Mouse (Mus musculus): ENCODE data around the gene Fbxl17. TPM values are rescaled to one million over a fixed set of nuclear protein-coding genes. Genes with fewer than 3 reads are reported as not detected.
A peak's percentile ranks its signal among the peaks of the same experiment; 100 is the strongest.

Fbxl17 gene
- total RNA-seq, 2 experiments from 2014 or later: 80.0 to 82.8 TPM

DNA sequence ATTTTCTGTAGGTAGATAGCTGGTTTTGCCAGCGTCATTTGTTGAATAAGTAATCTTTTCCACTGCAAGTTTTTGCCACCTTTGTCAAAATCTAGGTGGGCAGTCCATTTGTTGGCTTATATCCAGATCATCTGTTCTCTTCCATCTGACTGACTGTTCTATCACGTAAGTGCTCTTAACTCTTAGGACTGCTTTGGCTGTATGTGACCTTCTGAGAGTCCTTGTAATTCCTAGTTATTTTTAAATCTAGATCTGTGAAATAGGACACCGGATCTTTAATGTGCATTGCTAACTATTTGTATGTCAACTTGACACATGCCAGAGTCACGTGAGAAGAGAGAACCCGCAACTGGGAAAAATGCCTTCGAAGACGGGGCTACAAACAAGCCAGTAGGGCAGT, 37.3 kb downstream of the Fbxl17 start:
- intact Hi-C loops (cut with DNase I): no loop called here
- no peak for DNase-seq

DNA sequence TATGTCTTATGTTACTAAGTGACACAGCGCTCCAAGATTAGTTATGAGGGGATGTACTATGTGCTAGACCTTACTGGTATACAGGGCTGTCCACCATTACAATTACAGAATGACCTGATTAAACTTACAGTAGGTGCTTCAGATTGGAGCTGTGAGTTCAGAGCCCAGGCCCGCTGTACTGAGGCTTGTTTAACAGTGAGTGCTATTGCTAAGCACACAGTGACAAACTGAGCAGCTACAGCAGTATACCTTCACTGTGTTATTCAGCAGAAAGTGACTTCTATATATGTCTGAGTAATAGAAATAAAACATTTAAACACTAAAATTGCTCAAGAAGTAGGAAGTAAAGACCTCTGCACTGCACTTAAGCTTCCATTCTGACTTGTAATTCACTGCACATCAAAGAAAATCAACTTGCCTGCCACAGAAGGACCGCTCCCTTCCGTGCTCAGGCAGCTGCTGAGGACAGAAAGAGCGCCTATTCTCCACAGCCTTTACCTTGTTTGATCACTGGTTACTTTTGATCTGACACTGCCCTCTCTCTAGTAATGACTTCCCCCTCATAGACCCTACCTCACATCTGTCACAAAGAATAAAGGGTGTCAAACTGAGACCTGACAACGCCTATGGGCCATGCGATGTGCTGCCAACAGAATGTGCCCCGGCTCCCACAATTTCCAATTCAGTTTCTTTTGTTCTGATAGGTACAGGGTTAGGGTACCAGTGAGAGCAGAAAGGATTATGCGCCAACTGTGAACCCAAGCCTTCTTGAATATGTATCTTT, 39.9 kb downstream of the Fbxl17 start:
- no peak for DNase-seq
- intact Hi-C loops (cut with DNase I): no loop called here

DNA sequence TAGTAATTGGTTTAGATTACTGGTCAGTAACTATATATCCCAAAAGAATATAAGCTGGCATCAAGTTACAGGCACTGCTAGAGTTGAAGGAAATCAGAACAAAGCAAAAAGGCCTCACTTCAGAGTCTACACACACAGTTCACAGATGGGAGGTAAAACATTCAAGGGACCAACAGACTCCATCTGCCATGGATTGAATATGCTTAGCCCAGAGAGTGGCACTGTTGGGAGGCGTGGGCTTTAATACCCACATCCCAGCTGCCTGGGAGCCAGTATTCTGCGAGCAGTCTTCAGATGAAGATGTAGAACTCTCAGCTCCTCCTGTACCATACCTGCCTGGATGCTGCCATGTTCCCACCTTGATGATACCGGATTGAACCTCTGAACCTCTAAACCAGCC, 41.8 kb downstream of the Fbxl17 start:
- no peak for DNase-seq
- intact Hi-C loops (cut with DNase I): no loop called here

DNA sequence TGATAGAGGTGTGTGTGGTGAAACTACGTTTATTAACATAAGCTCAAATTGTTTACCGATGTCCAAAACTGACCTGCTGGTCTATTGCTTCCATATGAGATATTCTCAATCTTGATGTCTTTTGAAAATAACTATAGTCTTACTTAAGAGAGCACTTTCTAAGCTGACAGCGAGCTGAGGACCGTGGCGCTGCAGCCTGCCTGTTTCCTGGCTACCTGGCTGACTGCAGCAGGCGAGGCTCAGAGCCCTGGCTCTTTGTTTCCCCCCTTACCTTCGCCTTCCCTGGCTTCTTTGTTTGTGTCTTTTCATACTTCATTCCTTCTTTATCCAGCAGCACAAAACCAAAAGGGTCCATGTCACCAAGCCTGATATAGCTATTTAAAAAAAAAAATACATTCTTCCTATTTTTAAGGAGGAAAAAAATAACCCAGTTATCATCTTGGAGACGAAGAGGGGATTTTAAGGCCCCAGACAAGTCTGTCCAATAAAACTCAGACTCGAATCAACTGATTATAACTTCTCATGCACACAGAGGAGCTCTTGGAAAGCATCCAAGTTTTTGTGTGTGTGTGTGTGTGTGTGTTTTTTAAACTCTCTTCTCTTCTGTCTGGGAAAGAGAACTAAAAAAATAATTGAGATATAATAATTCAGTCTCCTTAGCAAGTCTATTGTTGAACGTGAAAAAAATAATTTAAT, 48.4 kb downstream of the Fbxl17 start:
- intact Hi-C loops (cut with DNase I): no loop called here
- DNase-seq: no peak

DNA sequence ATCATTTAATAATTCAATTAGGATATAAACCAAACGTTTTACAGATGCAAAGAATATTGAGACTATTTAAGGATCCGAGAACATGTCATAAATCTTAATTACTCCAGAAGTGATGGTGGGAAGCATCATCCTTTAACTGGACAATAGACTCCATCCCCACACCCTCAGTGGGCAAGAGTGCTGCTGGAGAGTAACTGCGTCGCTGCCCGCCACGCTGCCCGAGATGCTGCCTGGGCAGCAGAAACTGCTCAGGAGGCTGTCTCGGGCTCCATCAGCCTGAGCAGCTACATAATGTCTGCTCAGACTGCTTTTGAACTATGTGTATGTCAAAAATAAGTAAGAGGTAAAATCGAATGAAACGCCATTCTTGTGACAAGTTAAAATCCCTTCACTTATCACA, 52.1 kb downstream of the Fbxl17 start:
- intact Hi-C loops (cut with DNase I): no loop called here

DNA sequence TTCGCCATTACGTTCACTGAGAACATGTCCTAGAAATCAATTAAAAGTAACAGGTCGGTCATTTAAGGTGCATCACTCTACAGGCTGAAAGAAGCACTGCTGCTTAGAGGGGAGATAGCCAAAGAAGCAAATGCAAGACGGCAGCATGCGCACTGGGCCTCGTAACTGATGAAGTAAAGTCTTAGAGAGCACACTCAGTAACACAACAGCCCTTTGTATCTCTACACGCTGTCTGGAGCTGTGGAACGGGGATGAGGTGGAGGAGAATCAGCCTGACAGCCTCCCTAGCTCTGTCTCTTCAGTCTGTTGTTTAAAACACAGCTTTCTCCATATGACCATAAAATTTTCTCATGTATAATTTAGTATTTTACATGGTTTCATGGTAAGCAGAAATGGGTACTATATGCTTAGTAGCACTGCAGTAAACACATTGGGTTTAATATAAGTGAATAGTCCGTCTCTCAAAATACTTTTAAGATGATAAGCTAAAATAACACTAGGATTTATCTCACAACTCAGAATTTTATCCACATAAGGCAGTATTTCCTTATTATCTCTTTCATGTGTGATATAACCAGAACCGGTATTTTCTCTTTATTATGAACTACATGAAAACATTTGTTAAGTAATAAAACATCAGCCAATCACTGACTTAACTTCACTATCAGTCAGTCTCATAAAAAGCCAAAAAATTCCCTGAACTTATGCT, 52.7 kb downstream of the Fbxl17 start:
- DNase-seq: no peak
- intact Hi-C loops (cut with DNase I): no loop called here

More for the DNA sequence above, 52.1 kb downstream of the Fbxl17 start:
- peak; percentile 18 for DNase-seq

DNA sequence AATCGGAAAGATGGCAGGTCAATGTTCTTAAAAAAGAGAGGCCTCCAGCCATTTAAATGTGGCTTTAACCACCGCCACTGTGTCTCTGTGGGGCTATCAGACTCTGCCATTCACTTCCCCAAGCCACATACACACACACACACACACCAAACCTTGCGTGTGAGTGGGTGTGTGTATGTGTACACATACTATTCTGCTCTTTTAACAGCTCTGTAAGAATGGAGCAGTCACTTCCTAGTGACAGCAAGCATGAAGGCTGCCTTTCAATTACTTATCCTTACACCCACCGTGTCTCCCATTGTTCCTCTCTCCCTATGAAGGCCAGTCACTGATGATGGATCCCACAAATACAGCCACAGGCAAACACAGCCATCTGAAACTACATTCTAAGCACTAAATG, 54.6 kb downstream of the Fbxl17 start:
- no peak for DNase-seq
- intact Hi-C loops (cut with DNase I): no loop called here

DNA sequence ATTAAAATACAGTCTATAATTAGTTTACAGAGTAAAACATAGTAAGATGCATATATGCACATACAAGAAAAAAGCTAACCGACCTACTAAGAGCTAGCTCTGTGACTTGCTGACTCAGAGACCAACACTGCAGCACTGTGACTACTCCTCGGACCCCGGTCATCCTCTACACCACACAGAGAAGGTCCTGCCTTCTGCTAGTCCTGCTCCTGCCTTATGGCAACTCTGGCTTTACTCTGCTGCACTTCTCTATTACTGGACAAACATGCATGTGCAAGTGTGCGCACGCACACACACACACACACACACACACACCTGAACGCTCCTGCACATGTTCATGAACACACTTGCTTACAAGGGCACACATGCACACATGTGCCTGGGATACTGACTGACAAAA, 62.4 kb downstream of the Fbxl17 start:
- intact Hi-C loops (cut with DNase I): no loop called here
- DNase-seq: no peak

DNA sequence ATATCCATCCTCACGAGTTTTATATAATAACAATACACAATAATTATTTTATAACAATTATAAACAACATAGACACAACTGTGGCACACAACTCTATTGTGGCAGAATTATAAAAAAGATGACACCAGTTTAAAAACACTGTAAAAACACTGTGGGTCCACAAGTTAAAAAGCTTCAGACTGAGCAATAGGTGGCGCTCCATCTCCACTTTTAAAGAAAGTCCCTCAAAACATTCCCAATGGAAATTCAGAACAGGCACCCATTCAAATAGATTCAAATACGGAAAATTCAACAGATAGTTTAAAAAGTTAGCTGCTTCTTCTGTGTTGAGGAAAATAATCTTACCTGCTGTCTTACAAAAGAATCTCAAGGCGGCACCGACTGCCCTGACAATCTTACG, 65.7 kb downstream of the Fbxl17 start:
- intact Hi-C loops (cut with DNase I): no loop called here

DNA sequence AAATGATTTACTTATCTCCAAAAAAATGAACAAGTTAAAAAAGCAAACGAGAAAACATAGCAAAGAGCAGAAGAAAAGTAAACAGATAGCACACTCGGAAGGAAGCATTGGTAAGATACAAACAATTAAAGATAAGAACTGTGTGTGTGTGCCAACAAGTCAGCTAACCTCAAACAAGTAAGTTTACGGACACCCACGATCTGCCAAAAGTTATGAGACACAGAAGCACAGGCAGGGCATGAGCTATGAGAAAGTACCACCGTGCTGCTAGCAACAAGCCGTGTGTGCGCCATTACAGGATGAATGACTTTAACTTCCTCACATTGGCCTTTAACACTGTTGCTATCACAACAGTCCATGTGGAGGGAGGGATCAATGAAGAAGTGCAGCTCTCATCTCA, 68.2 kb downstream of the Fbxl17 start:
- DNase-seq: no peak
- intact Hi-C loops (cut with DNase I): no loop called here

More for the DNA sequence above, 65.7 kb downstream of the Fbxl17 start:
- DNase-seq: peak; percentile 27

DNA sequence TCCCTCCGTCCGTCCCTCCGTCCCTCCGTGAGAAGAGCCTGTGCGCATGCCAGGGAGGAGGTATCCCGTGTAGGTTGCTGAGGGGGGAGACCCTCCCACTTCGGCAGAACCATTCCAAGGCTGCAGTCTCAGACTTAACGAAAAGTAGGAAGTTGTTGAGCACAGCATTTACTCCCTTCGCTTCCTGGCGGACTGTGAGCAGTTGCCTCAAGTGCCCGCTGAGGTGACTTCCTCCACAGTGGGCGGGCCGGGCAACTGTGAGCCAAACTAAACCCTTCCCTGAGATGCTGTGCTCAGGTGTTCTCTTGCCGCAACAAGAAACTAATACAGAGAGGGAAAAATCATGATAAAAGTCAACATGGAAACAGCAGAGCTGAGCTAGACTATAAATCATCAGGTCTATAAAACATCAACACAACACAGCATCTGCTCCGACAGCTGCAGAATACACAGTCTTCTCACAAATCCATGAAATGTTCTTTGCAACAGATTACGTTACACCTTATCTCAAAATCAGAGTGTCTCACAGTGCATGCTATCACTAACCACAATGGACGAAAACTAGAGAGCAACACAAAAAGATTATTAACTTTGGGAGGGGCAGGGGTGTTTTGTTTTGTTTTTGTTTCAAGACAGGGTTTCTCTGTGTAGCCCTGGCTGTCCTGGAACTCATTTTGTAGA, 69.3 kb downstream of the Fbxl17 start:
- intact Hi-C loops (cut with DNase I): no loop called here

DNA sequence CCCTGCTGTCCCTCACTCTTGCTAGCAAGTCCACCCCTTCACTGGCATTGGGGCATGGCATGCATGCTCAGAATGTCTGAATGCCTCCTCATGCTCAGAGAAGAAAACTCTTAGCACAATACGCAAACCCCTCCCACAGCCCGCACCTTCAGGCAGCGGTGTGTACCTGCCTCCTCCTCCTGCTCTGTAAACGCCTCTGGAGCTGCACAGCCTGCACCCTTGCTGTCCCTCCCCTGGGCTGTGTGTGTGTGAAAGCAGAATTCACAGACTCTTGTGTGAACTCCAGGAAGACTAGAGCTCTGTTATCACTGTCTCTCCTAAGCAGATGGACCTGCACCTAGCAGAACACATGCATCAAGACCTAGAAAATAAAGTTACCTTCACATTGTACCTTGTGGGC, 76.0 kb downstream of the Fbxl17 start:
- DNase-seq: no peak
- intact Hi-C loops (cut with DNase I): no loop called here

More for the DNA sequence above, 69.3 kb downstream of the Fbxl17 start:
- DNase-seq: no peak

DNA sequence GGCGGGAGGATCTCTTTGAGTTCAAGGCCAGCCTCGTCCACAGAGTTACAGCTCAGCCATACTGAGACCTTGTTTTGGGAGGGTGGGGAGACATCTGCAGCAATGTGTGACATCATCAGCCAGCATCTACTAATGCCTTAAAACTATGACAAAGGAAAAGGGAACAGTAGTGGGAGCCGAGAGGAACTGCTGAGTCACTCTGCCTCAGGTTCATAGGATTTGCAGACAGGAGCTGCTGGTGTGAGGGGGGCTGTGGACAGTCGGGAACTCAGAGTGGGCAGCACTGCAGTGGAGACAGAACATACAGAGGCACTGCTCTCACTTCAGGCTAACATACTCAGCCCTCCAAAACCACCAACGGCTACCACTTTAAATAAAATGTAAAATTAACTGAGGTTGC, 77.1 kb downstream of the Fbxl17 start:
- intact Hi-C loops (cut with DNase I): no loop called here
- no peak for DNase-seq

DNA sequence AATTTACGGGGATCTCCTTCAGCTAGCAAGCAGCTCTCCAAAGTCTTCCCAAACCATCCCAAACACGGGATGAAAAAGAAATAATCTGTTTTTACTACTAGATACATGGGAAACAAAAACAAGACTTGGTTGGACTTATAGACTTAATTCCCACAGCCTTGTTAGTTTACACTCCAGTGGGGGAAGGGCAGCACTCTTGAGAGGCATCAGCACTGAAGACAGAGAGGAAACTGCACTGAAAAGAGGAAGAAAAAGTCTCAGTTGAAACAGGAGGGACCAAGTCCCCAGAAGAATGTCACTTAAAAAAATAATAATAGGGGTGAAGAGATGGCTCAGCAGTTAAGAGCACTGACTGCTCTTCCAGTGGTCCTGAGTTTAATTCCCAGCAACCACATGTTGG, 78.0 kb downstream of the Fbxl17 start:
- intact Hi-C loops (cut with DNase I): no loop called here
- no peak for DNase-seq

DNA sequence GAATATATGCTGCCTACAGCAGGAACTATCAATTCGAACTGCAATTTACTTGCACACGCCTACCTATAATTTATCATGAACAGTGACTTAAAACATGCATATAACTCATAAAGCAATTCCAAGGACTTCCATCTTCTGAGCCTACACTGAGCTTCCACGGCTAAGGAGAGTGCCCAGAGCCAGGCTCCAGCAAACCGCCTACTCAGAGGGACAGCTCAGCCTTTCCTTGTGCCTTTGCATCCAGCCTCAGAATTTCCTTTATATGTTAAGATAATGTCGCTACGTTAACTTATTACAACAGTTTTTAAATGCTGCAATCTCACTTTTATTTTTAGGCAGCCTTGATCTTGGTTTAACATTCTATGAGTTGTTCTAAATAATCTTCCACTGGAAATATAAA, 80.3 kb downstream of the Fbxl17 start:
- intact Hi-C loops (cut with DNase I): no loop called here
- DNase-seq: no peak

DNA sequence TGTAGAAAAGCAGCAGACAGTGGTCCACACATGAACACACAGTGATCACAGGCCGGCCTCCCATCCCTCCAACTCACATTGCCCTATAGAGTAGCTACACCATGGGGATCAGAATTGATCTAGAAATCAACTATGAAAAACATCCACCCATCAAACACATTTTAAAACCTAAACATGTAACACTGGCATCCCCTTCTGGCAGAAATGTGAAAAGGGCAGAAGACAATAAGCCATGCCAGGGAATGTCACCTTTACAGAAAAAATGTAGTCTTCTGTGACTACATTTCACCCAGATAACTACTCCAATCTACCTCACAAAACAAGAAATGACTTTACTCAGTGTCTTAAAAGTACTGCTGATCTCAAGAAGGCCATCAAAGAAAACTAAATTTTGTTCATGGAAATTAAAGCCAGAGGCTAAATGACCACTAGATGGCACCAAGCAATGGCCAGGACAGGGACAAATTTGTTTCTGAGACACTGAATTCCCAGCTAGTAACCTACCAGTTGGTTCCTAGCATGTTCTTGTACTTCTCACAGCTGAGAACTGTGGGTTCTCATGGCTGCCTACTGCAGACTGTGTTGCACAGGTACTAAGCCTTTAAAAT, 85.7 kb downstream of the Fbxl17 start:
- intact Hi-C loops (cut with DNase I): no loop called here
- DNase-seq: no peak

DNA sequence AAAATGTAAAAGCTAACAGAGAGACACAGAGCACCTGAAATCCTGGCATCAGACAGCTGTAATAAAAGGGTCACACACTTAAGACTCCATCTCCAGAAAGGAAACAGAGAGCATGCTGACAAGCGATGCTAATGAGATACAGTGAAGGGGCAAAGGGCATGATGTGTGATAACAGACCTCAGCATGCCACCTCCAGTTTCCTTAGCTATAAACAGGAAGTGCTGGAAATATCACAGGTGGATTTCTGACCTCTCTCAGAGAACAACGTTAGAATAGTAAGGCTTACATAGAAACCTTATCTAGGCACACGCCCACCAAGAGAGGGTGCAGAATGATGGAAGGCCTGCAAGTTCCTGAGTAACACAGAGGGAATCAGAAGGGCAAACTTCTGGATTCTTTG, 88.3 kb downstream of the Fbxl17 start:
- DNase-seq: no peak
- intact Hi-C loops (cut with DNase I): no loop called here

DNA sequence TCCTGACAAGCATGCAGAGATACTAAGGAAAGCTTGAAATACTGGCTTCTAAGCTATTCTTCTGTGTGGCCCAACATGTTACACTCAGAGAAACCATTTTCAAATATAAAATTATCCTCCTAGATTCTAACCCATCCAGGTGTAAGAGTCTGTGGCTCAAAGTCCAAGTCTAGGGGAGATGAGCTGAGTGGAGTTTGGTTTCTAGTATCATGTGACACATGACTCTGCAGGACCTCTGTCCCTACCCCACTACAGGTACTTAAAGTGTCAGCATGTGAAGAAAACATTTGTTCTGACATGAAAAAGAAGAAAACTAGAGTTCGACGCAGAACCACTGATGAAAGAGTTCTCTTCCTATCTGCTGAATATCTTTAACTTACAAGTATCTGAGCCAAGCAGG, 89.7 kb downstream of the Fbxl17 start:
- no peak for DNase-seq
- intact Hi-C loops (cut with DNase I): no loop called here

DNA sequence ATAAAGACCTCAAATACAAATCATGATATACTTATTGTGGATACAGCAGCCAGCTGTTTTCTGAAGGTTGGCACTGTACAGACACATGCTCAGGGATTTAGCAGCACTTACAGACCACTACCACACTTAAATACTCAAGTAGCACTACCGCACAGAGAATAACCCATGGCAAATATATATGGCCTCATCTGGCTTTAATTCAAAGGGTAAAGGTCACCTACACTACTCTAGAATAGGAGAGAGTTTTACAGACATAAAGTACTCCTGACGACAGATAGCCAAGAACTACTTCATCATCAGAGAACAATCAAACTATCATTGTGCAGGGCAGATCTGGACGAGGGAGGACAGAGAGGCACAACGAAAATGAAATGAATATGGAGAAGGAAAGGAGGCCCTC, 93.9 kb downstream of the Fbxl17 start:
- no peak for DNase-seq
- intact Hi-C loops (cut with DNase I): no loop called here

DNA sequence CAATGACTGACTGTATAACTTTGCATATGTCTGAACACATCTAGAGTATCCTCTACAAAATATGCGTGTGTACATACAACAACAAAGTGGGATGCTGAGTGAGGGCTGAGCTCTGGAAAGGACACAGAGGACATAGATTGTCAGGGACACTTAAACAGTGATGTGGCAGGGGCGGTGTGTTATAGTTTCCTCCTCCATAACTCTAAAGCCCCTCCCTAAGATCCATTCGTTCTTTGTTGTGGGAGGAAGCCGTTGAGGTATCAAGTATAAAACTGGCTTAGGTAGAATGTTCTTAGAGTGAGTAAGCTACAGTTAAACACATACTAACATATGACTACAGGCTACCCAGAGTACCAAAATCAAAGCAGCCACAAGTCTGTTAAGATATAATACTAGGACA, 94.3 kb downstream of the Fbxl17 start:
- intact Hi-C loops (cut with DNase I): no loop called here
- no peak for DNase-seq

DNA sequence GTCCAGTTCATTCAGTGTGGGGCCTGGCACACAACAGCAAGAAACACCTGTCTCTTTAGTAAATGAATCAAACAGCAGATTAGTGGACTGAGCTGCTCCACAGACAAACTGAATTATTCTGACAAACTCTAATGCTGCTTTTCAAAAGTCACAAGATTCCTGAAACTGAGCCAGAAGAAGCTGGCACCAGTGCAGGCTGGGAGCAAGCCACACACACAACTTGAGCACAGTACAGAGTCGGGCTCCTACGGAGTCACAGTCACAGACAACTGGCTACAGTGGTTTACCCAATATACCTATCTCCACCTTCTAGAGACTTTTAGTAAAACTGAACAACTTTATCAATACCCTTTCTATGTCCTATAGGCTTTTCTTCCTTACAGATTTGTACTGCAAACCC, 94.8 kb downstream of the Fbxl17 start:
- DNase-seq: peak; percentile 56
- intact Hi-C loops (cut with DNase I): no loop called here
